Mouse (Mus musculus) layer of hippocampus, adult 18-20 months (tissue): Measurements from ENCODE around the gene Tmem170b. TPM values are rescaled to one million over a fixed set of nuclear protein-coding genes. Genes with fewer than 3 reads are reported as not detected.

Experiments used
- total RNA-seq, 2 experiments: library from RNA; stranded (reverse); gene quantifications; 2 replicates each; pipeline ENCODE4 v1.2.3; 2021

The Tmem170b gene
- total RNA-seq, 2 experiments from 2014 or later = 93.5 to 95.5 TPM

Other genes starting within 250 kb of the Tmem170b start
- 10 to 100 TPM; 12.6 to 12.9 TPM for gene Nedd9, start 118.5 kb upstream of the Tmem170b start, total RNA-seq
- gene Adtrp, start 241.8 kb downstream of the Tmem170b start, total RNA-seq = under 1 TPM in 1 of 2 experiments, not detected in 1; 0.40 TPM